Comparison of ENCODE assay signal across 13 mouse cellular contexts in genomic region chr19:26548562-26549270, GRCm38 (mm10).
"Had no signal": no experiment of that assay in that cellular context is flagged by ENCODE, and none has a peak within 500 bp of the region (broad histone marks: within the 10 kb centered on the region; RNA-seq: fewer than 3 reads in every experiment).

No protein-coding gene starts in this region.

- H3K4me3 ChIP-seq: liver, embryonic 12.5 days; lung, embryonic 15.5 days; megakaryocyte, embryonic 14.5 days; midbrain, embryonic 15.5 days had no signal

- H3K9ac ChIP-seq: liver, embryonic 12.5 days; lung, embryonic 15.5 days; midbrain, embryonic 15.5 days had no signal

- H3K4me1 ChIP-seq: liver, embryonic 12.5 days; megakaryocyte, embryonic 14.5 days; midbrain, embryonic 15.5 days had no signal

- H3K4me2 ChIP-seq: liver, embryonic 12.5 days; lung, embryonic 15.5 days; midbrain, embryonic 11.5 days; midbrain, embryonic 15.5 days had no signal

- DNase-seq: kidney, adult 18-20 months; kidney, postnatal 10 days; kidney, postnatal 4 days; lung, postnatal 14 days; right cerebral cortex, postnatal 14 days; thymus, postnatal 4 days had no signal

- ATAC-seq: liver, embryonic 12.5 days; midbrain, embryonic 15.5 days had no signal

- H3K27me3 ChIP-seq: liver, embryonic 12.5 days; lung, embryonic 15.5 days; midbrain, embryonic 15.5 days had no signal

- H3K9me3 ChIP-seq: liver, embryonic 12.5 days; lung, embryonic 15.5 days; midbrain, embryonic 15.5 days had no signal

- H3K36me3 ChIP-seq: liver, embryonic 12.5 days; lung, embryonic 15.5 days; midbrain, embryonic 15.5 days had no signal

- H3K27ac ChIP-seq: liver, embryonic 12.5 days; lung, embryonic 15.5 days; macrophage; midbrain, embryonic 15.5 days; stomach, postnatal 0 days had no signal
